Mouse (Mus musculus): ENCODE measurements around the gene Nsun2.
"Not testable (repeated sequence)": the region's sequence is repeated elsewhere in the genome, so short reads cannot be mapped to it uniquely, and the experiment has no call there.

The Nsun2 gene

DNA sequence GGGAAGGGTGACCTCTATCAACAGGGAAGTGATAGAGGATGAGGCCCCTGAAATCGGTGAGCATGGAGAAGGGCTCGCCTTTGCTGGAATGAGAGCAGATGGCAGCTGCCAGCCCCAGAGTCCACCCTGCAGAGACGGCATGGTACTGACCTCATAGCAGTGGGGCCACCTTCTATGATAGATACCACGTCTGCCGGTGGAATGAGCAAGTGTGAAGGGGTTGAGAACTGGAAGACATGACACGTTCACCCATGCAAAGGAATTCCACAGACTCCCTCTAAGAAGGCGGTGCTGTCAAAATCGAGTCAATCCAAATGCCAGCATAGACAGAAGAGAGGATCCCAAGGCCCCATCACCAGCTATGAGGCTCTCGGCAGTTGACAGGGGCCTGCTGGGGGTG, 20.7 kb downstream of the Nsun2 start:
- no peak for DNase-seq (ENCODE audit: low spot score)

DNA sequence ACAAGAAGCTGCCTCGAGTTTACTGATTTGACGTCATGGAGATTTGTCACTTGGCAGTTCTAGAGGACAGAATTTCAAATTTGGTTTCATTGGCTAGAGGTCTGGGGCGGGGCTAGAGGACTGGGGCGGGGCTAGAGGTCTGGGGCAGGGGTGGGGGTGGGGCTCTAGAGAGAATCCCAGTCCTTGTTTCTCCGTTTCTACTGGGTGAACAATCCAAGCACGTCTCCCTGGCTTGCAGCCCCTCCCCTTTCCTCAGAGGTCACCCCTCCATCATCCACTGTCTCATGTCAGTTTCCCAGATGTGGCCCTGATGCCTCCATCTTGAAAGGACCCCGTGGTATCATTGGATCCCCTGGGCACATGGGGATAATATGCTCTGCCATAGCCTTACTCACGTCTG, 21.5 kb downstream of the Nsun2 start:
- DNase-seq (ENCODE audit: low spot score) = no peak

GRCm38 (mm10) chr13:69555957-69556482, 22.5 kb downstream of the Nsun2 start:
- DNase-seq (ENCODE audit: low spot score) = no peak

- no peak for DNase-seq (ENCODE audit: low spot score)
Measured at GRCm38 (mm10) chr13:69556728-69557127, 23.2 kb downstream of the Nsun2 start.

GRCm38 (mm10) chr13:69558098-69558660, 24.6 kb downstream of the Nsun2 start:
- DNase-seq (ENCODE audit: low spot score) = no peak

- no peak for DNase-seq (ENCODE audit: low spot score)
Measured at GRCm38 (mm10) chr13:69559291-69559961, 25.9 kb downstream of the Nsun2 start.

- no peak for DNase-seq (ENCODE audit: low spot score)
Measured at GRCm38 (mm10) chr13:69562004-69562403, 28.5 kb downstream of the Nsun2 start.

DNA sequence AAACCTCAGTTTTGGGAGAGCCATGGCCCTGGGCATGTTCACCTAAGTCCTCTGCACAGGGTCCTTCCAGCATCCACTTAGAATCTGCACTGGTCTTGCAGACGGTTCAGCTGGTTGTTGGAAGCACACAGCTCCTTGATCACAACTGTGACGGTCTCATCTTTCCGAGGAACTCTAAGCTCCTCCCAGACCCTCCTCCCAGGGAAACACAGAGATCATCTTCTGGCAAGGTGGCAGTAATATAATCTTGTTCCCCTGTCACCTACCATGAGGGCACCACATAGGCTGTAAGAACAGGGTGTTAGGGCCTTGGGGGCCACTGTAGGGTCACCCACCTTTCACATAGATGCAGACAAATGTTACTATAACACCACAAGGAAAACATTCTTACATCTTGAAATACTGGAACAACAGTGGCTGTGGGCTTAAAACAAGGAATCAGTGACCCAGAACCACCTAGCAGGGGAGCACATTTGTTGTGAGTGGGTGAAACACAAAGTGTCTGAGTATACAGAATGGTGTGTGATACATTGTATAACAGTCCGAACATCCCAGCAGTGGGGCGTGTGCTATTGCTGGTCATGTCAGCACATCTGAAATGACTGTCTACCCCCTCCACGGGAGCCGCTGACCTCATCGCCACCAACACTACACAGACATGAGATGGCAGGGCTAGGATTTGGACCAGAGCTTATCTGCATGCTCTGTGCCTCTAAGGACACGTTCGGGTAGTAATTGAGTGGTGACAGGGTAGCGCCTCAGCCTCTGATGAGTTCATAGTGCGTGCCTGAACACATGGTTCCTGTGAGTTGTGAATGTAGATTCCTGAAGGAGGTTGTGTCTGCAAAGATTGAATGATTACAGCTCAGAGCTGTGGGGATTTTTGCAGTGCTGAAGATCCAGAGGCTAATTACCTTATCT, 29.4 kb downstream of the Nsun2 start:
- DNase-seq (ENCODE audit: low spot score) = no peak

DNA sequence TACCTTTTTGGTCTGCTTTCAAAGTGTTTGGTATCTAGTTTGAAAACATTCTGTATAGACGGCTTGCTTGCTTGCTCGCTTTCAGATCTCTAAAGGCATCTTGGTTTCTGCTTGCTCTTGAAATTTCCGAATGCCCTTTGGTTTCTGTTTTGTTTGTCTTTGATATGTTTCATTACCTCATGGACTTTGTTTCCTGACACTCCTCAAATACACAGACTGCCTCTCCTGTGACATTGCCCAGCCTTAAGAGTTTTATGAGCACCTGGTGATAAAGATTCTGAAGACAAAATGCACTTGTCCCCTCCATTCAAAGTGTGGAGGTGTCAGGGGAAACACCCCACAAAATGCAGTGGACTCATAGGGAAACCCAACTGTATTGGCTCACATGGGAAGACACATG, 30.4 kb downstream of the Nsun2 start:
- no peak for DNase-seq (ENCODE audit: low spot score)

GRCm38 (mm10) chr13:69564573-69564972, 31.0 kb downstream of the Nsun2 start:
- no peak for DNase-seq (ENCODE audit: low spot score)

GRCm38 (mm10) chr13:69565401-69565800, 31.9 kb downstream of the Nsun2 start:
- DNase-seq (ENCODE audit: low spot score) = not testable (repeated sequence)

DNA sequence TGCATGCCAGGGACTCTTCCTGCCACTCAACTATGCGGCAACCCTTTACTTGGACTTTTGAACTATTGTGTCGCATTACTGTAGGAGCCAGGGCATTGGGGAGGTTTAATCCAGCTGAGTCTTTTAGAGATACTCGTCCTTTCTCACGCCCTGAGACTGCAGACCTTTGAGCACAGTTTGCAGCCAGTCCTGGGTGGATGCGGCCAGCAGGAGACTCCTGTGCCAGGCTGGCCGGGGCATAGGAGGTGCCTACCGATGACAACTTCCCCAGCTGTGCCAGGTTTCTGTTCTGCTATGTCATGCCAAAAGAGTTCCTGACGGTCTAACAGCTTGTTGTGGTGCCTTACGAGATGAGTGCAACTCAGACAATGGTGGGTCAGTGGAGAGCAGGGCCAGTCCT, 35.7 kb downstream of the Nsun2 start:
- DNase-seq (ENCODE audit: low spot score) = no peak

GRCm38 (mm10) chr13:69572594-69572993, 39.0 kb downstream of the Nsun2 start:
- DNase-seq (ENCODE audit: low spot score) = no peak

- no peak for DNase-seq (ENCODE audit: low spot score)
Measured at GRCm38 (mm10) chr13:69576676-69577075, 43.1 kb downstream of the Nsun2 start.

DNA sequence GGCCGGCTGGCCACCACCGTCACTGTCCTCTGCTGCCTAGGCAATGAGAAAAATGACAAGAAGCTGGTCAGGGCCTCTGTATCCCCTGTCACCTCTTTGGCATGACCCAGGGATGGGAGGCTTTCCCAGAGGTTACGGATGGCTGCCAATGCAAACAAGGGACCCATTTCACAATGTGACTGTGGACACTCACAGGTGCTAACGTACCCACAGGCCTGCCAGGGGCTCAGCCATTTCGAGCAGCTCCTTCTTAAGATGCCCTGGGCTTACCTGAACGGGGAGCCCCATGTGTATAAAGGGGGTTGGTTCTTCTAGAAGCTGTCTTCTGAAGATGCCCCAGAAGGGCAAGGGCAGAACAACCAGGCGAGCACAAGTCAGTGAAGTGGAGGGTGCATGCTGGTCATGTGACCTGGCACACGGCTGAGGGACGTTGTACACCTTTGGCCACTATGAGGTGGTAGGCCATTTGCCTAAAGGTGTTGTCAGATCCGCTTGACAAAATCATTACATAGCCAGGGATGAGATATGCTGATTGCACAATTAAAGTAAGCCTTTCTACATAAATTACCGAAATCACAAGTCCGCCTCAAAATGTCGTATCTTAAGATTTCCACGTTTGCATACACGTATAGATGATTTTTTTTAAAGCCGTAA, 43.8 kb downstream of the Nsun2 start:
- no peak for DNase-seq (ENCODE audit: low spot score)

DNA sequence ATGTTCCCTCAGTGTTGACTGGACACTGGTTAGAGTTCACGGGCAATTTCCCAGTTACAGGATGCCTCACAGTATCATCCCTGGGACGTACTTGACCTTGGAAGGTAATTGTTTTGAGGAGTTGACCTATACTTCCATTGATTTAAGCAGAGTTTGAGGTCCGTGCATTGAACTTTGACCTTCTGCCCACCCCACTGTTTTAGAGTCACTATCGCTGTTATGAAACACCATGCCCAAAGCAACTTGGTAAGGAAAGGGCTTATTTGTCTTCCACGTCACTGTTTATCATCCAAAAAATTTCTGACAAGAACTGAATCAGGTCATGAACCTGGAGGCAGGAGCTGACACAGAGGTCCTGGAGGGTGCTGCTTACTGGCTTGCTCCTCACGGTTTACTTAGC, 48.9 kb downstream of the Nsun2 start:
- no peak for DNase-seq (ENCODE audit: low spot score)

GRCm38 (mm10) chr13:69583591-69583990, 50.0 kb downstream of the Nsun2 start:
- DNase-seq (ENCODE audit: low spot score) = no peak

GRCm38 (mm10) chr13:69585828-69586227, 52.3 kb downstream of the Nsun2 start:
- no peak for DNase-seq (ENCODE audit: low spot score)

- no peak for DNase-seq (ENCODE audit: low spot score)
Measured at GRCm38 (mm10) chr13:69586337-69586736, 52.8 kb downstream of the Nsun2 start.

DNA sequence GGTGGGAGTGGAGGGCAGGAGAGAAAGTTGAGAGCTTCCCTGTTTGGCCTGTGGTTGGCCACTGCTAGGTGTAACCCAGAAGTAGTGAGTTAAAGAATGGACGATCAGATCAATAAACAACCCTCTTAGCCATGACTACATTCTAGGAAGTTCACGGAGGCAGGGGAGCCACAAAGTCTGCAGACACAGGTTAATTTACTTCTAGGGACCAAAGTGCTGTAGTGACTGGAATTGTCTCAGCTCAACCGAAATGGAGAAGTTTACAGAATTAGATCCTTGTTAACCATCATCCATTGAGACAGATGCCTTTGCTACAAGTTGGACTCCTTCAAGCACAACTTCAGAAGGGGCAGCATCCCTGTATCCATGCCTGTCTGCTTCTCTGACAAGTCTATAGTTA, 54.3 kb downstream of the Nsun2 start:
- no peak for DNase-seq (ENCODE audit: low spot score)

DNA sequence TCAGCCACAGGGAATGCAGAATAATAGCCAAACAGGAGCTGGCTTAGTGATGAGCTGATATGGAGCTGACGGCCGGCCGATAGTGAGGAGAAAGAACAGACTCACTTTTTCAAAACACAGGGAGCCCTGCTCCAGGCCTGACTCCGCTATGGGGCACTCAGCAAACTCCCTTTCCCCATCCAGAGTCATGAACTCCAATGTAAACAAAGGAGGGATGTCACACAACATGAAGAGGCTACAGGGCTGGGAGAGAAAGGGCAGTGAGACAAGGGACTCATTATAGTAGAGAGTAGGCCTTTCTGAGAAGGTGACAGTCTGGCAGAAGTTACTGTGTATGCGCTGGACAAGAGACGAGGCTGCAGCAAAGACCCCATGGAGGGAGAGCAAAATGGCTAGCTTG, 54.7 kb downstream of the Nsun2 start:
- no peak for DNase-seq (ENCODE audit: low spot score)

DNA sequence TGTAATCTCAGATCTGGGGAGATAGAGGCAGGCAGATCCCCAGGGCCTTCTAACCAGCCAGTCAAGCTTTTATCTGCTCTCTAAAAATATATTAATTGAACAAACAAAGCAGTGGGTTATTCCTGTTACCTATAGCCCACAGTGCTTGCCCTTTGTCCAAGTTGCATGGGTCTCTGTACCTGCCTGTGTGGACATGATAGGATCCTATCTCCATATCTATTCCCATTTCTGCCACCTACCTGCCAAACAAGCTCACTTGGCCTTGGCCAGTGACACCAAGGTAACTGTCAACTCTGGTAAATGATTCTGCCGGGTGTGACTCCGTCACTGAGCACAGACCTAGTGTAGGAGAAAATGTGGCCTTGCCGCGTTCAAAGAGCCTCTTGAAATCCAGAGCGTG, 57.8 kb downstream of the Nsun2 start:
- DNase-seq (ENCODE audit: low spot score) = no peak
